Mouse (Mus musculus): ENCODE results near the gene Rd3. TPM values are rescaled to one million over a fixed set of nuclear protein-coding genes. Genes with fewer than 3 reads are reported as not detected.
A peak's percentile ranks its signal among the peaks of the same experiment; 100 is the strongest.

The Rd3 gene
- polyA plus RNA-seq, 1 experiment from 2014 or later: 0.08 TPM

GRCm38 (mm10) chr1:191932986-191933632, 44.1 kb upstream of the Rd3 start:
- TF ChIP-seq CTCF (IDR thresholded peaks at IDR 0.05; ENCODE audit: low read depth): no peak
- H3K4me1 ChIP-seq (replicated peaks; ENCODE audit: control insufficient read depth, insufficient read depth, low read length): no peaks in the 10 kb centered on the region
- ATAC-seq: no peak
- no peak overlapping the region for H3K27ac ChIP-seq (ENCODE audit: low read depth, low read length)
- H3K9me3 ChIP-seq (ENCODE audit: control insufficient read depth): no peaks in the 10 kb centered on the region
- H3K27me3 ChIP-seq (replicated peaks; ENCODE audit: control insufficient read depth, insufficient read depth, low read length): no peaks in the 10 kb centered on the region
- WGBS: 48% methylated on average over 4 of the region's 4 CpGs
- H3K36me3 ChIP-seq (ENCODE audit: control insufficient read depth, insufficient read depth): no peaks in the 10 kb centered on the region
- no peak overlapping the region for H3K9ac ChIP-seq (ENCODE audit: low read depth, low read length)
- no peak overlapping the region for H3K4me3 ChIP-seq (ENCODE audit: low read depth, low read length)
- no peak overlapping the region for H3K4me2 ChIP-seq (replicated peaks; ENCODE audit: low read depth)

DNA sequence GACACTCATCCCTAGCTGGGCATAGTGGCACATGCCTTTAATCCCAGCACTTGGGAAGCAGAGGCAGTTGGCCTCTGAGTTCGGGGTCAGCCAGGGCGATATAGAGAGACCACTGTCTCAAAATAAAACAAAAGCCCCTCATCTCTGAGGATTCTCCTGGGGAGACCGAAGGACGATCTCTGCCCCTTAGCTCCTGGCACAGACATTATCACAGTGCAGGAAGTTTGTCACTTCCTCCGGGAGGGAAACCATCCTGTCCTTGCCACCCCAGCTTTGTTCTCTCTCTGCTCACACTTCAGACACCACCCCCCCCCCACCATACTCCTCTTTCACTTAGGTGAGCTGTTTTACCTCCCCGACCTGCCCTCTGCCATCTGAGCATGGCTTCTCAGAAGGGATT, 33.5 kb upstream of the Rd3 start:
- Histone ChIP-seq H3K4me1 (replicated peaks; ENCODE audit: control insufficient read depth, insufficient read depth, low read length) (no peaks in the 10 kb centered on the region), H3K4me3 (ENCODE audit: low read depth, low read length) (no peak overlapping the region), H3K4me2 (replicated peaks; ENCODE audit: low read depth) (no peak overlapping the region), H3K27me3 (replicated peaks; ENCODE audit: control insufficient read depth, insufficient read depth, low read length) (no peaks in the 10 kb centered on the region), H3K9me3 (ENCODE audit: control insufficient read depth) (no peaks in the 10 kb centered on the region), H3K27ac (ENCODE audit: low read depth, low read length) (no peak overlapping the region), H3K9ac (ENCODE audit: low read depth, low read length) (no peak overlapping the region), H3K36me3 (ENCODE audit: control insufficient read depth, insufficient read depth) (no peaks in the 10 kb centered on the region)
- ATAC-seq: no peak
- no peak for TF ChIP-seq CTCF (IDR thresholded peaks at IDR 0.05; ENCODE audit: low read depth)
- 78% methylated on average over 6 of the region's 6 CpGs for WGBS

DNA sequence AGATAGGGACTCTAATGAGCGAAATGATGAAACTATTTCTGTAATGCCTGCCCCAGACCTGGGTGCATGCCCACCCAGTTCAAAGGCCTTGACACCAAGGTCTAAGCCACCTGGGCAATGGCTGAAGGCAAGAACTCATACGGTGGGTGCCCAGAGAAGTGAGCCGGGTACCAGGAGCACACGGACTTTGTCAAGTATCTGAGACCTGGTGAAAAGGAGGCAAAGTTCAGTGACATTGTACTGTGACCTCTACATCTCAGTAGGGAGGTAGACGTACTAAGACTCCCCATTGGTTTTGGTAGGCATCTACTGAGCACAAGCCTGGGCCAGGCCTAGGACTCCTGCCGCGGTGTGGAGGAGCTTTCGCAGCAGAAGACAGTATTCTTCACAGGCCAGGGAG, 31.8 kb upstream of the Rd3 start:
- WGBS: 90% methylated on average over 8 of the region's 8 CpGs
- no peaks in the 10 kb centered on the region for H3K9me3 ChIP-seq (ENCODE audit: control insufficient read depth)
- no peak overlapping the region for H3K4me3 ChIP-seq (ENCODE audit: low read depth, low read length)
- H3K9ac ChIP-seq (ENCODE audit: low read depth, low read length): no peak overlapping the region
- no peak for TF ChIP-seq CTCF (IDR thresholded peaks at IDR 0.05; ENCODE audit: low read depth)
- H3K4me2 ChIP-seq (replicated peaks; ENCODE audit: low read depth): no peak overlapping the region
- H3K4me1 ChIP-seq (replicated peaks; ENCODE audit: control insufficient read depth, insufficient read depth, low read length): no peaks in the 10 kb centered on the region
- no peaks in the 10 kb centered on the region for H3K27me3 ChIP-seq (replicated peaks; ENCODE audit: control insufficient read depth, insufficient read depth, low read length)
- H3K27ac ChIP-seq (ENCODE audit: low read depth, low read length): no peak overlapping the region
- no peaks in the 10 kb centered on the region for H3K36me3 ChIP-seq (ENCODE audit: control insufficient read depth, insufficient read depth)
- no peak for ATAC-seq

DNA sequence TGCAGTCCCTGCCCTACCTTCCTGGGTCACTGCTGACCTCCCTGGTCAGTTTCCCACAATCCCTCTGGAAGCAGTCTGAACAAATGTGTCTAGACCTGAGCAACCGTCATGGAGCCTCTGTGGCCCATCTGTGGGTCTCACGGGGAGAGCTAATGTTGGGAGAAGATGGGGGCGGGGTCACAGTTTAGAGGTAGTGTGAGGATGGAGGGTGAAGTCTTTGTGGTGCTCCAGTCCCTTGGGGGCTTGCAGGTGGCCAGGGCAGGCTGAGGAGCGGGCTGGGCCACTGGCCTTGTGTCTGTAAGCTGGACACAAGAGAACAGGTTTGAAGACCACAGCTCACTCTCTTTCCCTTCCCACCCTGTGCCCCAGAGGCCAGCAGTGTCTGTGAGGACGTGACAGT, 31.4 kb upstream of the Rd3 start:
- TF ChIP-seq CTCF (IDR thresholded peaks at IDR 0.05; ENCODE audit: low read depth): no peak
- H3K36me3 ChIP-seq (ENCODE audit: control insufficient read depth, insufficient read depth): no peaks in the 10 kb centered on the region
- no peak overlapping the region for H3K9ac ChIP-seq (ENCODE audit: low read depth, low read length)

DNA sequence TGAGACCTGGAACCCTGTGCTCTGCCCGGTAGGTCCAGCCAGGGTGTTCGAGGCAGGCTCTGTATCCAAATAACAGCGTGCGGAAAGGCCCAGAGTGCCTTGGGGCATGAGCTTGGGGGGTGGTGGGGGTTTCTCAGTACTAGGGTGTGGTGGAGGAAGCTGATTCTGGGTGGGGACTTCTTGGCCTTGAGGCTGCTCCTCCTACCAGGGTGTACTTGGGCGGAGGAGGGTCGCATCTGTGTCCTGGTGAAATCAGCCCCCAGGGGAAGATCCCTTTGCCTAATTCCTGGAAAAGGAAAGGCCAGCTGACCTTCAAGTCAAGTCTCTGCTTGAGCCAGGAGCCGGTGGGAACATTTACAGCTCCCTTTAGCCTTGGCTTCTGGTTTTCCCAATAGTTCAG, 30.9 kb upstream of the Rd3 start:
- 63% methylated on average over 7 of the region's 7 CpGs for WGBS
- Histone ChIP-seq H3K36me3 (ENCODE audit: control insufficient read depth, insufficient read depth) (no peaks in the 10 kb centered on the region), H3K4me3 (ENCODE audit: low read depth, low read length) (no peak overlapping the region), H3K27ac (ENCODE audit: low read depth, low read length) (no peak overlapping the region), H3K9me3 (ENCODE audit: control insufficient read depth) (no peaks in the 10 kb centered on the region), H3K9ac (ENCODE audit: low read depth, low read length) (no peak overlapping the region), H3K4me2 (replicated peaks; ENCODE audit: low read depth) (no peak overlapping the region), H3K27me3 (replicated peaks; ENCODE audit: control insufficient read depth, insufficient read depth, low read length) (no peaks in the 10 kb centered on the region), H3K4me1 (replicated peaks; ENCODE audit: control insufficient read depth, insufficient read depth, low read length) (no peaks in the 10 kb centered on the region)
- ATAC-seq: 0 out of 2 replicates have a peak, but pooled peaks have one; percentile 25
- no peak for TF ChIP-seq CTCF (IDR thresholded peaks at IDR 0.05; ENCODE audit: low read depth)

More for the DNA sequence above, 31.4 kb upstream of the Rd3 start:
- no peaks in the 10 kb centered on the region for H3K9me3 ChIP-seq (ENCODE audit: control insufficient read depth)
- no peak for ATAC-seq
- no peak overlapping the region for H3K4me3 ChIP-seq (ENCODE audit: low read depth, low read length)
- H3K4me2 ChIP-seq (replicated peaks; ENCODE audit: low read depth): no peak overlapping the region
- H3K4me1 ChIP-seq (replicated peaks; ENCODE audit: control insufficient read depth, insufficient read depth, low read length): no peaks in the 10 kb centered on the region
- H3K27me3 ChIP-seq (replicated peaks; ENCODE audit: control insufficient read depth, insufficient read depth, low read length): no peaks in the 10 kb centered on the region
- no peak overlapping the region for H3K27ac ChIP-seq (ENCODE audit: low read depth, low read length)
- WGBS: 82% methylated on average over 5 of the region's 5 CpGs

- WGBS: 24% methylated on average over 2 of the region's 2 CpGs
- no peaks in the 10 kb centered on the region for H3K27me3 ChIP-seq (replicated peaks; ENCODE audit: control insufficient read depth, insufficient read depth, low read length)
These were observed 30.3 kb upstream of the Rd3 start for GRCm38 (mm10) chr1:191946835-191947234.

More at GRCm38 (mm10) chr1:191946835-191947234, 30.3 kb upstream of the Rd3 start:
- Histone ChIP-seq H3K4me1 (replicated peaks; ENCODE audit: control insufficient read depth, insufficient read depth, low read length) (no peaks in the 10 kb centered on the region), H3K36me3 (ENCODE audit: control insufficient read depth, insufficient read depth) (no peaks in the 10 kb centered on the region), H3K27ac (ENCODE audit: low read depth, low read length) (no peak overlapping the region), H3K9ac (ENCODE audit: low read depth, low read length) (no peak overlapping the region), H3K9me3 (ENCODE audit: control insufficient read depth) (no peaks in the 10 kb centered on the region), H3K4me2 (replicated peaks; ENCODE audit: low read depth) (no peak overlapping the region), H3K4me3 (ENCODE audit: low read depth, low read length) (no peak overlapping the region)
- TF ChIP-seq CTCF (IDR thresholded peaks at IDR 0.05; ENCODE audit: low read depth): no peak
- ATAC-seq: peak; percentile 79

Measured in intestine, postnatal 0 days (tissue).